8 mouse cellular contexts compared by ENCODE assay signal in the genomic region with DNA sequence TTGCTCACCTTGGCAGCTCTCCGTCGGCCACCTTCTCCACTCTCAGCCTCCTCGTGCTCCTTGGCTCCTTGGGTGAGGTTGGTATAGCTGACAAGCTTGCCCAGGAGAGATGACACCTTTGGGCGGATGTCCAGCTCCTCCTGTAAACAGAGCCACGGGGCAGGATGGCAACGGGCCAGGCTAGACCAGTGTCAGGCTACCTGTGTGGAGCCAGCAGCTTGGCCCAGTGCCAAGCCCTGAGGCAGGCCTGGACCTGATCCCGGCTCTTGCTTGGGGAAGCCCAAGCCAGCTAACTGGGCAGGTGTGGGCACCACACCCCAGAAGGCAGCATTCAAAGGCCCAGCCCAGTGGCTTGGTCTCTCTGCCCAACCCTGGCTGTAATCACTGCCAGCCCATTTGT. TPM values are rescaled to one million over a fixed set of nuclear protein-coding genes. Genes with fewer than 3 reads are reported as not detected.
DNase-seq lines count a peak whose midpoint lies in the region; ATAC-seq and TF ChIP-seq lines count a peak whose summit lies in the region.
"Had no signal": no experiment of that assay in that cellular context is flagged by ENCODE, and none has a peak within 500 bp of the region (broad histone marks: within the 10 kb centered on the region; RNA-seq: fewer than 3 reads in every experiment).

No protein-coding gene starts in this region.

- no peak overlapping the region for H3K4me3 ChIP-seq in liver, embryonic 16.5 days (ENCODE audit: low read depth, low read length)
- H3K4me3 ChIP-seq in liver, embryonic 12.5 days: no peak overlapping the region
- H3K4me3 ChIP-seq in lung, embryonic 14.5 days (ENCODE audit: low read depth, low read length): no peak overlapping the region
- H3K4me3 ChIP-seq: limb, embryonic 13.5 days had no signal

- 77% methylated on average over 7 of the region's 7 CpGs for WGBS in liver, embryonic 16.5 days (ENCODE audit: insufficient replicate concordance)
- WGBS in liver, embryonic 12.5 days (ENCODE audit: insufficient replicate concordance): 84% methylated on average over 7 of the region's 7 CpGs
- 64% methylated on average over 7 of the region's 7 CpGs for WGBS in lung, embryonic 14.5 days

- TF ChIP-seq CTCF in lung, embryonic 14.5 days (IDR thresholded peaks at IDR 0.05; ENCODE audit: low read depth): no peak

- ATAC-seq in liver, embryonic 16.5 days (ENCODE audit: low read depth): peak; percentile 70
- no peak for ATAC-seq in liver, embryonic 12.5 days
- no peak; the same call in 1 of the 2 replicates for ATAC-seq in lung, embryonic 14.5 days (ENCODE audit: insufficient read depth)

- H3K27ac ChIP-seq in liver, embryonic 16.5 days (ENCODE audit: low read length): no peak overlapping the region
- H3K27ac ChIP-seq in liver, embryonic 12.5 days: no peak overlapping the region
- H3K27ac ChIP-seq in lung, embryonic 14.5 days (ENCODE audit: low read depth): no peak overlapping the region
- H3K27ac ChIP-seq: limb, embryonic 13.5 days had no signal

- H3K4me1 ChIP-seq in liver, embryonic 16.5 days (ENCODE audit: control insufficient read depth, low read depth, low read length): peaks cover 28% of the 10 kb centered on the region
- H3K4me1 ChIP-seq in liver, embryonic 12.5 days: peaks cover 43% of the 10 kb centered on the region
- peaks cover under 1% of the 10 kb centered on the region; the same call in 1 of the 2 replicates for H3K4me1 ChIP-seq in lung, embryonic 14.5 days (ENCODE audit: insufficient read depth)

- H3K27me3 ChIP-seq in liver, embryonic 16.5 days (ENCODE audit: control insufficient read depth, insufficient read depth, low read depth, low read length): no peaks in the 10 kb centered on the region
- 0 out of 2 replicates have a peak, but pooled peaks cover 2% of the 10 kb centered on the region for H3K27me3 ChIP-seq in liver, embryonic 12.5 days (replicated peaks)
- no peaks in the 10 kb centered on the region for H3K27me3 ChIP-seq in lung, embryonic 14.5 days (ENCODE audit: insufficient read depth, low read length)
- H3K27me3 ChIP-seq: limb, embryonic 13.5 days had no signal

- no peaks in the 10 kb centered on the region; the same call in 1 of the 2 replicates for H3K36me3 ChIP-seq in liver, embryonic 16.5 days (ENCODE audit: control insufficient read depth, insufficient read depth)
- H3K36me3 ChIP-seq in liver, embryonic 12.5 days: peaks cover 56% of the 10 kb centered on the region
- H3K36me3 ChIP-seq in lung, embryonic 14.5 days (ENCODE audit: insufficient read depth): peaks cover 56% of the 10 kb centered on the region

- no peak overlapping the region for H3K9ac ChIP-seq in liver, embryonic 16.5 days (ENCODE audit: low read depth, low read length)
- H3K9ac ChIP-seq in liver, embryonic 12.5 days: no peak overlapping the region
- no peak overlapping the region for H3K9ac ChIP-seq in lung, embryonic 14.5 days
- H3K9ac ChIP-seq: limb, embryonic 13.5 days had no signal

- H3K9me3 ChIP-seq in liver, embryonic 16.5 days (replicated peaks; ENCODE audit: control insufficient read depth, low read length): no peaks in the 10 kb centered on the region
- H3K9me3 ChIP-seq in liver, embryonic 12.5 days (replicated peaks): no peaks in the 10 kb centered on the region
- H3K9me3 ChIP-seq in lung, embryonic 14.5 days (ENCODE audit: low read depth, low read length): no peaks in the 10 kb centered on the region
- H3K9me3 ChIP-seq: limb, embryonic 13.5 days had no signal

- H3K4me2 ChIP-seq in liver, embryonic 16.5 days (ENCODE audit: low read depth, low read length): no peak overlapping the region
- no peak overlapping the region for H3K4me2 ChIP-seq in liver, embryonic 12.5 days
- no peak overlapping the region for H3K4me2 ChIP-seq in lung, embryonic 14.5 days
- H3K4me2 ChIP-seq: limb, embryonic 13.5 days had no signal

- DNase-seq in gastrocnemius, postnatal 10 days: peak; percentile 57
- DNase-seq in lung, embryonic 14.5 days: peak; percentile 37
- DNase-seq in urinary bladder, postnatal 4 days (ENCODE audit: low spot score in 2 of 2): peak; percentile 78 to 80
- no peak for DNase-seq in layer of hippocampus, postnatal 36 days
- no peak for DNase-seq in right cerebral cortex, postnatal 25 days

RNA-seq across cellular contexts. Expression of a gene that starts 6.5 kb away (rescaled TPM):
- 11.1 and 12.0 TPM in 2 replicates for polyA plus RNA-seq in liver, embryonic 16.5 days (2015; fragmentation: Nextera tagmentation; extraction: Ambion mirVana)
- 18.2 and 18.6 TPM in 2 replicates for polyA plus RNA-seq in liver, embryonic 12.5 days (2016; fragmentation: Nextera tagmentation; extraction: Ambion mirVana)
- total RNA-seq in gastrocnemius, postnatal 10 days (2021): 10 to 100 TPM; 18.7 to 26.6 TPM
- polyA plus RNA-seq in lung, embryonic 14.5 days (2014; fragmentation: Nextera tagmentation; extraction: Ambion mirVana): 32.9 and 35.8 TPM in 2 replicates
- 10 to 100 TPM; 20.5 to 20.7 TPM for total RNA-seq in layer of hippocampus, postnatal 36 days (2021)

RNA-seq across cellular contexts. Expression of a gene that starts 16.2 kb away (rescaled TPM):
- 88.0 and 97.1 TPM in 2 replicates for polyA plus RNA-seq in liver, embryonic 16.5 days (2015; fragmentation: Nextera tagmentation; extraction: Ambion mirVana)
- polyA plus RNA-seq in liver, embryonic 12.5 days (2016; fragmentation: Nextera tagmentation; extraction: Ambion mirVana): 26.3 and 29.2 TPM in 2 replicates
- total RNA-seq in gastrocnemius, postnatal 10 days (2021): 1 to 10 TPM in 1 of 2 experiments, under 1 TPM in 1; 0.23 to 1.2 TPM
- 1.2 and 2.1 TPM in 2 replicates for polyA plus RNA-seq in lung, embryonic 14.5 days (2014; fragmentation: Nextera tagmentation; extraction: Ambion mirVana)
- total RNA-seq in layer of hippocampus, postnatal 36 days (2021): 10 to 100 TPM; 41.7 to 45.8 TPM

RNA-seq across cellular contexts. Expression of a gene that starts 19.9 kb away (rescaled TPM):
- not detected in 2 replicates for polyA plus RNA-seq in liver, embryonic 16.5 days (2015; fragmentation: Nextera tagmentation; extraction: Ambion mirVana)
- not detected in 2 replicates for polyA plus RNA-seq in liver, embryonic 12.5 days (2016; fragmentation: Nextera tagmentation; extraction: Ambion mirVana)
- total RNA-seq in gastrocnemius, postnatal 10 days (2021): not detected
- polyA plus RNA-seq in lung, embryonic 14.5 days (2014; fragmentation: Nextera tagmentation; extraction: Ambion mirVana): not detected in 2 replicates
- total RNA-seq in layer of hippocampus, postnatal 36 days (2021): not detected
- polyA plus RNA-seq: limb, embryonic 13.5 days had no signal

RNA-seq across cellular contexts. Expression of a gene that starts 21.1 kb away (rescaled TPM):
- 34.8 and 40.6 TPM in 2 replicates for polyA plus RNA-seq in liver, embryonic 16.5 days (2015; fragmentation: Nextera tagmentation; extraction: Ambion mirVana)
- 77.2 and 84.6 TPM in 2 replicates for polyA plus RNA-seq in liver, embryonic 12.5 days (2016; fragmentation: Nextera tagmentation; extraction: Ambion mirVana)
- total RNA-seq in gastrocnemius, postnatal 10 days (2021): 10 to 100 TPM; 22.9 to 26.3 TPM
- 33.6 and 34.0 TPM in 2 replicates for polyA plus RNA-seq in lung, embryonic 14.5 days (2014; fragmentation: Nextera tagmentation; extraction: Ambion mirVana)
- total RNA-seq in layer of hippocampus, postnatal 36 days (2021): 10 to 100 TPM; 57.0 to 69.0 TPM

RNA-seq across cellular contexts. Expression of a gene that starts 25.7 kb away (rescaled TPM):
- 0.22 TPM in 1 of 2 replicates, not detected in the other for polyA plus RNA-seq in liver, embryonic 16.5 days (2015; fragmentation: Nextera tagmentation; extraction: Ambion mirVana)
- polyA plus RNA-seq in liver, embryonic 12.5 days (2016; fragmentation: Nextera tagmentation; extraction: Ambion mirVana): 0.94 and 1.0 TPM in 2 replicates
- total RNA-seq in gastrocnemius, postnatal 10 days (2021): under 1 TPM in 1 of 2 experiments, not detected in 1; 0.47 TPM
- polyA plus RNA-seq in lung, embryonic 14.5 days (2014; fragmentation: Nextera tagmentation; extraction: Ambion mirVana): 0.41 and 0.68 TPM in 2 replicates
- total RNA-seq in layer of hippocampus, postnatal 36 days (2021): 1 to 10 TPM; 1.6 TPM

Comparison
In these comparisons a context has a peak if more than half of its experiments do, and no peak if none do; other contexts are left out.
1. DNase-seq: peak in gastrocnemius, postnatal 10 days (single experiment), lung, embryonic 14.5 days (single experiment) and urinary bladder, postnatal 4 days (2 of 2); none in layer of hippocampus, postnatal 36 days (0 of 2) and right cerebral cortex, postnatal 25 days (single experiment).